Comparison of ENCODE assay signal across 10 mouse cellular contexts in genomic region chr7:108954185-108954584, GRCm38 (mm10). TPM values are rescaled to one million over a fixed set of nuclear protein-coding genes. Genes with fewer than 3 reads are reported as not detected.
A peak's percentile ranks its signal among the peaks of the same experiment; 100 is the strongest.
DNase-seq lines count a peak whose midpoint lies in the region; ATAC-seq and TF ChIP-seq lines count a peak whose summit lies in the region.
"Had no signal": no experiment of that assay in that cellular context is flagged by ENCODE, and none has a peak within 500 bp of the region (broad histone marks: within the 10 kb centered on the region; RNA-seq: fewer than 3 reads in every experiment).

No protein-coding gene starts in this region.

- no peak overlapping the region for H3K4me2 ChIP-seq in liver, embryonic 12.5 days
- no peak overlapping the region for H3K4me2 ChIP-seq in limb, embryonic 11.5 days (ENCODE audit: low read depth, severe bottlenecking)
- H3K4me2 ChIP-seq: lung, embryonic 15.5 days had no signal

- ATAC-seq in liver, embryonic 12.5 days = no peak
- ATAC-seq in limb, embryonic 11.5 days (ENCODE audit: insufficient number of reproducible peaks, low FRiP score, low TSS enrichment, low read depth) = no peak
- no peak for ATAC-seq in activated CD4-positive, CD25-positive, alpha-beta regulatory T cell, adult 4 months

- 54% methylated on average over 4 of the region's 4 CpGs for WGBS in cerebellum, adult 2 months
- 37% methylated on average over 4 of the region's 4 CpGs for WGBS in liver, embryonic 12.5 days (ENCODE audit: insufficient replicate concordance)
- WGBS in limb, embryonic 11.5 days = 52% methylated on average over 4 of the region's 4 CpGs

- no peak overlapping the region for H3K9ac ChIP-seq in liver, embryonic 12.5 days
- H3K9ac ChIP-seq in limb, embryonic 11.5 days (ENCODE audit: low read length) = no peak overlapping the region
- H3K9ac ChIP-seq: lung, embryonic 15.5 days had no signal

- no peaks in the 10 kb centered on the region for H3K27me3 ChIP-seq in cerebellum, adult 2 months (ENCODE audit: control insufficient read depth, insufficient read depth, low read length)
- peaks cover 46% of the 10 kb centered on the region for H3K27me3 ChIP-seq in liver, embryonic 12.5 days (replicated peaks)
- H3K27me3 ChIP-seq in limb, embryonic 11.5 days (ENCODE audit: control insufficient read depth, insufficient read depth, low read length) = peaks cover 19% of the 10 kb centered on the region

- no peak for TF ChIP-seq POLR2A in cerebellum, adult 2 months (IDR thresholded peaks at IDR 0.05; ENCODE audit: borderline replicate concordance, insufficient read depth, low read length)

- no peaks in the 10 kb centered on the region for H3K9me3 ChIP-seq in liver, embryonic 12.5 days (replicated peaks)
- no peaks in the 10 kb centered on the region for H3K9me3 ChIP-seq in limb, embryonic 11.5 days (ENCODE audit: control insufficient read depth, low read length)
- H3K9me3 ChIP-seq: lung, embryonic 15.5 days had no signal

- H3K4me1 ChIP-seq in cerebellum, adult 2 months (ENCODE audit: control insufficient read depth, insufficient read depth, low read length) = no peaks in the 10 kb centered on the region
- peaks cover 9% of the 10 kb centered on the region for H3K4me1 ChIP-seq in liver, embryonic 12.5 days
- H3K4me1 ChIP-seq in limb, embryonic 11.5 days (ENCODE audit: control insufficient read depth, insufficient read depth, low read length) = no peaks in the 10 kb centered on the region

- peak; percentile 49 for TF ChIP-seq CTCF in cerebellum, adult 2 months (IDR thresholded peaks at IDR 0.05; ENCODE audit: borderline replicate concordance, insufficient read depth, low read depth, low read length)

- DNase-seq in cerebellum, adult 2 months = no peak
- no peak for DNase-seq in cerebellum, adult 11 months
- peak; percentile 55 for DNase-seq in liver
- peak; percentile 65 for DNase-seq in adrenal gland, postnatal 14 days
- peak; percentile 67 for DNase-seq in limb, embryonic 11.5 days (ENCODE audit: low spot score)
- peak; percentile 39 for DNase-seq in testis, postnatal 14 days (ENCODE audit: low spot score)

- no peak overlapping the region for H3K27ac ChIP-seq in cerebellum, adult 2 months (ENCODE audit: insufficient read depth, low read length)
- H3K27ac ChIP-seq in liver, embryonic 12.5 days = no peak overlapping the region
- no peak overlapping the region for H3K27ac ChIP-seq in limb, embryonic 11.5 days (replicated peaks; ENCODE audit: low read depth, low read length)
- H3K27ac ChIP-seq: lung, embryonic 15.5 days had no signal

- no peak overlapping the region for H3K4me3 ChIP-seq in cerebellum, adult 2 months (replicated peaks; ENCODE audit: insufficient read depth, low read depth, low read length)
- H3K4me3 ChIP-seq in liver, embryonic 12.5 days = no peak overlapping the region
- no peak overlapping the region for H3K4me3 ChIP-seq in limb, embryonic 11.5 days (ENCODE audit: low read depth, low read length)
- H3K4me3 ChIP-seq: lung, embryonic 15.5 days had no signal

- no peaks in the 10 kb centered on the region for H3K36me3 ChIP-seq in liver, embryonic 12.5 days
- H3K36me3 ChIP-seq in limb, embryonic 11.5 days (ENCODE audit: control insufficient read depth, insufficient read depth, low read length) = no peaks in the 10 kb centered on the region
- H3K36me3 ChIP-seq: lung, embryonic 15.5 days had no signal

RNA-seq across cellular contexts. Expression of gene Tub, which starts 4.0 kb away (rescaled TPM):
- 75.4 and 79.6 TPM in 2 replicates for polyA plus RNA-seq in cerebellum, adult 2 months (2012; rRNA removed)
- 0.04 and 0.19 TPM in 2 replicates for polyA plus RNA-seq in liver, embryonic 12.5 days (2016; fragmentation: Nextera tagmentation; extraction: Ambion mirVana)
- 26.7 and 33.3 TPM in 2 replicates for total RNA-seq in adrenal gland, postnatal 14 days (2021)
- 3.7 and 4.2 TPM in 2 replicates for polyA plus RNA-seq in limb, embryonic 11.5 days (2014; fragmentation: Nextera tagmentation; extraction: Ambion mirVana)
- under 1 TPM; 0.24 to 0.29 TPM for polyA plus RNA-seq in activated CD4-positive, CD25-positive, alpha-beta regulatory T cell, adult 4 months (2017; shearing (Covaris generic))

RNA-seq across cellular contexts. Expression of gene Eif3f, which starts 20.0 kb away (rescaled TPM):
- polyA plus RNA-seq in cerebellum, adult 2 months (2012; rRNA removed) = 92.2 and 96.9 TPM in 2 replicates
- polyA plus RNA-seq in liver, embryonic 12.5 days (2016; fragmentation: Nextera tagmentation; extraction: Ambion mirVana) = 60.3 and 61.3 TPM in 2 replicates
- 138 and 156 TPM in 2 replicates for total RNA-seq in adrenal gland, postnatal 14 days (2021)
- 96.1 and 97.2 TPM in 2 replicates for polyA plus RNA-seq in limb, embryonic 11.5 days (2014; fragmentation: Nextera tagmentation; extraction: Ambion mirVana)
- 10 to 100 TPM; 34.6 to 48.4 TPM for polyA plus RNA-seq in activated CD4-positive, CD25-positive, alpha-beta regulatory T cell, adult 4 months (2017; shearing (Covaris generic))

RNA-seq across cellular contexts. Expression of gene Nlrp10, which starts 24.2 kb away (rescaled TPM):
- 0.82 and 1.1 TPM in 2 replicates for polyA plus RNA-seq in cerebellum, adult 2 months (2012; rRNA removed)
- 0.08 and 0.10 TPM in 2 replicates for polyA plus RNA-seq in liver, embryonic 12.5 days (2016; fragmentation: Nextera tagmentation; extraction: Ambion mirVana)
- total RNA-seq in adrenal gland, postnatal 14 days (2021) = 0.41 TPM in 2 replicates
- polyA plus RNA-seq in limb, embryonic 11.5 days (2014; fragmentation: Nextera tagmentation; extraction: Ambion mirVana) = 0.71 and 0.75 TPM in 2 replicates
- under 1 TPM; 0.07 to 0.19 TPM for polyA plus RNA-seq in activated CD4-positive, CD25-positive, alpha-beta regulatory T cell, adult 4 months (2017; shearing (Covaris generic))

RNA-seq across cellular contexts. Expression of gene Olfr519, which starts 60.0 kb away (rescaled TPM):
- not detected in 2 replicates for polyA plus RNA-seq in cerebellum, adult 2 months (2012; rRNA removed)
- not detected in 2 replicates for polyA plus RNA-seq in liver, embryonic 12.5 days (2016; fragmentation: Nextera tagmentation; extraction: Ambion mirVana)
- total RNA-seq in adrenal gland, postnatal 14 days (2021) = not detected in 2 replicates
- polyA plus RNA-seq in limb, embryonic 11.5 days (2014; fragmentation: Nextera tagmentation; extraction: Ambion mirVana) = not detected in 2 replicates
- polyA plus RNA-seq in activated CD4-positive, CD25-positive, alpha-beta regulatory T cell, adult 4 months (2017; shearing (Covaris generic)) = not detected
- polyA plus RNA-seq: heart, embryonic 14.5 days; lung, embryonic 15.5 days had no signal

Comparison
In these comparisons a context has a peak if more than half of its experiments do, and no peak if none do; other contexts are left out.
1. DNase-seq: peak in liver (single experiment), adrenal gland, postnatal 14 days (single experiment), limb, embryonic 11.5 days (single experiment) and testis, postnatal 14 days (single experiment); none in cerebellum, adult 2 months (0 of 2) and cerebellum, adult 11 months (single experiment).
2. RNA of gene Tub, which starts 4.0 kb away (polyA plus RNA-seq): 75.4 to 79.6 TPM in cerebellum, adult 2 months; 3.7 to 4.2 TPM in limb, embryonic 11.5 days, 0.24 to 0.29 TPM in activated CD4-positive, CD25-positive, alpha-beta regulatory T cell, adult 4 months and 0.04 to 0.19 TPM in liver, embryonic 12.5 days; every median in the first group is over 10 times any median in the second.